Mouse (Mus musculus): ENCODE results near the gene Scp2. TPM values are rescaled to one million over a fixed set of nuclear protein-coding genes. Genes with fewer than 3 reads are reported as not detected.

Scp2 gene
- polyA plus RNA-seq (2012; rRNA removed) = 136 and 151 TPM in 2 replicates

GRCm38 (mm10) chr4:108144880-108145279 lies at the start of gene Scp2:
Gene Scp2 (minus strand): TSS chr4:108144998.

GRCm38 (mm10) chr4:108165152-108165895 lies 20.5 kb upstream of the Scp2 start, which contains the start of gene Echdc2:
Gene Echdc2 (plus strand): TSS chr4:108165437.

GRCm38 (mm10) chr4:108096345-108096744 lies 48.5 kb downstream of the Scp2 start, which contains the start of gene Podn:
Gene Podn (minus strand): TSS chr4:108096445.

Other genes with a start within 250 kb of the Scp2 start
- 8.1 and 9.7 TPM in 2 replicates for gene Cpt2, start 221.4 kb downstream of the Scp2 start, polyA plus RNA-seq (2012; rRNA removed)
- 0.03 and 0.05 TPM in 2 replicates for gene Slc1a7, start 176.7 kb downstream of the Scp2 start, polyA plus RNA-seq (2012; rRNA removed)
- gene Podn, start 48.6 kb downstream of the Scp2 start, polyA plus RNA-seq (2012; rRNA removed) = 5.7 and 6.2 TPM in 2 replicates
- gene Echdc2, start 20.4 kb upstream of the Scp2 start, polyA plus RNA-seq (2012; rRNA removed) = 39.1 and 39.8 TPM in 2 replicates
- gene Zyg11a, start 73.0 kb upstream of the Scp2 start, polyA plus RNA-seq (2012; rRNA removed) = 0.04 and 0.12 TPM in 2 replicates
- 58.8 and 61.6 TPM in 2 replicates for gene Zyg11b, start 156.1 kb upstream of the Scp2 start, polyA plus RNA-seq (2012; rRNA removed)
- 19.0 and 19.8 TPM in 2 replicates for gene Coa7, start 183.1 kb upstream of the Scp2 start, polyA plus RNA-seq (2012; rRNA removed)
- gene Shisal2a, start 238.4 kb upstream of the Scp2 start, polyA plus RNA-seq (2012; rRNA removed) = 1.5 and 2.5 TPM in 2 replicates

All from central nervous system, embryonic 18 days (tissue).